Mouse (Mus musculus): Measurements from ENCODE around the gene Tekt3. TPM values are rescaled to one million over a fixed set of nuclear protein-coding genes. Genes with fewer than 3 reads are reported as not detected.

Gene Tekt3
- total RNA-seq, 2 experiments from 2014 or later, result not detected

DNA sequence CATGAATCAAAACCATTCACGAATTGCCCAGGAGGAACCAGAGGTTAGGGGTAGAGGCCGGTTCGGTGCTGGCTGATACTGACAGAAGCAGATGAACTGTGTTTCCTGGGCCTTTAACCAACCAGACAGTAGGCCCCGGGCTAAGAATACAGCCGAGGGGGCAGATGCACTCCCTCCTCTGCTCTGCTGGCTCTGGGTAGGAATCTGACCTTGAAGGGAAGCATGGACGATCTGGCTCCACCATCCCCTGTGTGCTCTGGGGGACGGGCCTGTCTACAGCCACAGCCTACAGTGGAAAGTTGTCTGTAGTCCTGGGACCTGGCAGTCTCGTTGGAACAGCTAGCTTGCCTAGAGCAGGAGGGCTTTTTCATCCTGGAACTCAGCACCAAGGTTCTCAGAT is 82.0 kb downstream of the Tekt3 start:
- no peak for DNase-seq (ENCODE audit: low spot score in 2 of 2)

Other genes starting within 250 kb of the Tekt3 start
- 1 to 10 TPM; 2.4 to 2.6 TPM for gene Trim16, start 241.4 kb upstream of the Tekt3 start, total RNA-seq (2021)
- under 1 TPM; 0.47 to 0.74 TPM for gene Fbxw10, start 214.6 kb upstream of the Tekt3 start, total RNA-seq (2021)
- gene Tvp23b, start 182.2 kb upstream of the Tekt3 start, total RNA-seq (2021), result 10 to 100 TPM; 34.8 to 36.7 TPM
- not detected for gene Cdrt4, start 110.5 kb upstream of the Tekt3 start, total RNA-seq (2021)
- gene Pmp22, start 67.3 kb downstream of the Tekt3 start, total RNA-seq (2021), result 10 to 100 TPM; 29.8 to 31.3 TPM

Data from left cerebral cortex, adult 18-20 months (tissue).